Mouse (Mus musculus) megakaryocyte, embryonic 14.5 days (primary cell): ENCODE measurements around the gene Scnn1a. TPM values are rescaled to one million over a fixed set of nuclear protein-coding genes. Genes with fewer than 3 reads are reported as not detected.

Source experiments
- H3K27me3 ChIP-seq: replicated peaks from 2 replicates; pipeline ENCODE3; 2012; ENCODE audit warnings: inconsistent platforms
- H3K36me3 ChIP-seq: replicated peaks from 2 replicates; pipeline ENCODE3; 2012; ENCODE audit warnings: low read length, inconsistent platforms, mixed read lengths
- H3K4me1 ChIP-seq: 2 replicates; pipeline ENCODE4 v1.6.1; 2012; ENCODE audit warnings: inconsistent platforms
- H3K4me3 ChIP-seq: replicated peaks from 2 replicates; pipeline ENCODE3; 2012; ENCODE audit warnings: moderate library complexity, mild to moderate bottlenecking, inconsistent platforms
- H3K9me3 ChIP-seq: 2 replicates; pipeline ENCODE4 v1.6.1; 2012; ENCODE audit warnings: inconsistent platforms
- FLI1 ChIP-seq: IDR thresholded peaks from 2 replicates; pipeline ENCODE4 v1.6.1; 2012; ENCODE audit warnings: low read length, inconsistent platforms, mixed read lengths
- GATA1 ChIP-seq: IDR thresholded peaks from 3 replicates; pipeline ENCODE4 v1.6.1; 2012; ENCODE audit warnings: mixed read lengths, low read length, inconsistent platforms, borderline replicate concordance
- polyA plus RNA-seq: library from polyadenylated mRNA; stranded (reverse); fragments of >175 nt; gene quantifications from 2 replicates; pipeline ENCODE4 v1.2.3, GENCODE M21; 2012; ENCODE audit warnings: low replicate concordance; ENCODE audit not compliant: insufficient read depth

Gene Scnn1a
- polyA plus RNA-seq, 1 experiment: 0.39 TPM

GRCm38 (mm10) chr6:125307091-125307490 is 13.4 kb upstream of the Scnn1a start:
- Histone ChIP-seq H3K36me3 (peaks cover 49% of the 10 kb centered on the region), H3K9me3 (peaks cover 3% of the 10 kb centered on the region; the same call in 1 of the 2 replicates), H3K27me3 (no peaks in the 10 kb centered on the region), H3K4me1 (peaks cover 4% of the 10 kb centered on the region; the same call in 1 of the 2 replicates), H3K4me3 (no peak overlapping the region)
- TF ChIP-seq GATA1: no peak
- no peak for TF ChIP-seq FLI1

DNA sequence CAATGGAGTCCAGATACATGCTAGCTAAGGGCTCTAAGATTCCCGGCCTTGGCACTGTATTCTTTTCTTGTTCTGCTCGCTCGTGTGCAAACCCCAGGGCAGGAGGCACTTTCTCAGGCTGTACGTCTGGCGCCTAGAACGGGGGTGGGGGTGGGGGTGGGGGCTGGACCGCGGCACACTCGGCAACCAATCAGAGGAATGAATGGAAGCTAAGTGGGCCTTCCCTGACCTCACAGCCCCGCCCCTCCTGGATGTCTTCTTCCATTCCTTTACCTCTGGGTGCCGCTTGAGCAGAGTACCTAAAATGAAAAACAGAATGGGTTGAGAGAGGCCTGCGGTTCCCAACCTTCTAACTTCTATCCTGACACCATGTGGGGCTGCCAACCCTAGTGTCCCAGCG is 11.5 kb upstream of the Scnn1a start:
- peaks cover 57% of the 10 kb centered on the region for H3K36me3 ChIP-seq
- TF ChIP-seq FLI1 (no peak), GATA1 (no peak)

DNA sequence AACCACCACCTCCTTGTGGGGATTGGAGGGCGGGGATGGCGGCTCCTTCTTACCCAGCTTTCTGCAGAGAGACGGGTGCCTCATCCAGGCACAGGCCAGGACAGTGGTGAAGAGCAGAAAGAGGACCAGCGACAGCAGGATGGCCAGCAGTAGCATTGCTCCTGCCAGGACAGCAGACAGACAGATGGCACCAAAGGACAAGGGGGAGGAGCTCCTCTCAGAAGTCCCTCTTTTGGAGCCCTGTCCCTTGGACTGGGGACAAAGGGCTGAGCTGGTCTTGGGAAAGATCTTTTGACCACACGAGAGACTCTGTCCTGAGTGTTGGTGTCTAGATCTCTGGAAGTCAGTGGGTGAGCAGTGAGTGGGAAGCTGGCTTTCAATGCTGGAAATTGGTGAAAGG is 11.1 kb upstream of the Scnn1a start:
- H3K4me3 ChIP-seq: no peak overlapping the region
- peaks cover 28% of the 10 kb centered on the region for H3K4me1 ChIP-seq
- peaks cover 3% of the 10 kb centered on the region; the same call in 1 of the 2 replicates for H3K9me3 ChIP-seq
- peaks cover 19% of the 10 kb centered on the region for H3K27me3 ChIP-seq
- H3K36me3 ChIP-seq: peaks cover 57% of the 10 kb centered on the region
- TF ChIP-seq FLI1 (no peak), GATA1 (no peak)

More for the DNA sequence above, 11.5 kb upstream of the Scnn1a start:
- peaks cover 23% of the 10 kb centered on the region for H3K4me1 ChIP-seq
- H3K27me3 ChIP-seq: peaks cover 14% of the 10 kb centered on the region
- H3K9me3 ChIP-seq: peaks cover 3% of the 10 kb centered on the region; the same call in 1 of the 2 replicates
- no peak overlapping the region for H3K4me3 ChIP-seq

DNA sequence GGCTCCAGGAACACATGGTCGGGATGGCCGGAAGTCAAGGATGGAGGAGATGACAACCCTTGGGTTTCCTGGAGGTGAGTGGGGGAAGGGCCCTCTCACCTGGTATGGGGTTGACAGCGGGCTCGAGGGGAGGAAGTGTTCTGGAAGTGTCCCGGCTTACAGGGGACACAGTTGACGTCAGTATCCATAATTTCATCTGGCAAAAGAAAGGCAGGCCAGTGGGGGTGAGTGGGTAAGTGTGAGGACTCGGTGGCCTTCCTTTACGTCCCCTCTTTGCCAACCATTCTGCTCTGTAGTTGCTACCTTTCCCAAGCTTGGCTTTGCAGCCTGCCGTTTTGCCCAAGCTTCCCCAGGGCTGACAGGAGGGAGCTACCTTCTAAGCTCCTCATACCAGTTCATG is 8.3 kb upstream of the Scnn1a start:
- Histone ChIP-seq H3K4me1 (peaks cover 28% of the 10 kb centered on the region), H3K36me3 (peaks cover 44% of the 10 kb centered on the region), H3K9me3 (no peaks in the 10 kb centered on the region), H3K27me3 (peaks cover 34% of the 10 kb centered on the region), H3K4me3 (no peak overlapping the region)
- TF ChIP-seq FLI1 (no peak), GATA1 (no peak)

GRCm38 (mm10) chr6:125312581-125313355 is 7.7 kb upstream of the Scnn1a start:
- Histone ChIP-seq H3K27me3 (peaks cover 38% of the 10 kb centered on the region), H3K9me3 (no peaks in the 10 kb centered on the region), H3K4me3 (peak overlapping the region; percentile 92), H3K36me3 (peaks cover 40% of the 10 kb centered on the region), H3K4me1 (peaks cover 28% of the 10 kb centered on the region)
- TF ChIP-seq FLI1 (no peak), GATA1 (no peak)

GRCm38 (mm10) chr6:125313546-125314230 is 6.8 kb upstream of the Scnn1a start, which contains the start of gene Ltbr:
Gene Ltbr (minus strand): TSS chr6:125313885.
- peaks cover 28% of the 10 kb centered on the region for H3K4me1 ChIP-seq
- peaks cover 35% of the 10 kb centered on the region for H3K36me3 ChIP-seq
- TF ChIP-seq GATA1: no peak
- TF ChIP-seq FLI1: no peak
- no peaks in the 10 kb centered on the region for H3K9me3 ChIP-seq
- peak within 1 kb of the TSS; percentile 92 for H3K4me3 ChIP-seq
- peaks cover 45% of the 10 kb centered on the region for H3K27me3 ChIP-seq

DNA sequence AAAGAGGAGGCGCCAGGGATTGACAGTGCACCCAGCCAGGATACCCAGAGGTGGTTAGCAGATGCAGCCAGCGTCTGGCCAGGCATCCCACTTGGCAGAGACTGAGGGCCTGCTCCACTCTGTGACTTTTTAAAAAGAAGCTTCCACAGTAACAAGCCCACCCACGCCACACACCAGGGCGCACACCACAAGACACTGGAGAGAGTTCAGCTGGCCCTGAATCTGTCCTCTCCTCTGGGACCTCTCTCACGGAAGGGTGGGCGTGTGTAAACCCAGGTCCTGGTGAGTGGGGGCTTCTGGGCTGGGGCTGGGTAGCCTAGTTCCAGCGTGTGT is 6.3 kb upstream of the Scnn1a start:
- Histone ChIP-seq H3K9me3 (no peaks in the 10 kb centered on the region), H3K36me3 (peaks cover 29% of the 10 kb centered on the region), H3K4me3 (peak overlapping the region; percentile 92), H3K27me3 (peaks cover 50% of the 10 kb centered on the region), H3K4me1 (peaks cover 27% of the 10 kb centered on the region)
- no peak for TF ChIP-seq GATA1
- TF ChIP-seq FLI1: no peak

DNA sequence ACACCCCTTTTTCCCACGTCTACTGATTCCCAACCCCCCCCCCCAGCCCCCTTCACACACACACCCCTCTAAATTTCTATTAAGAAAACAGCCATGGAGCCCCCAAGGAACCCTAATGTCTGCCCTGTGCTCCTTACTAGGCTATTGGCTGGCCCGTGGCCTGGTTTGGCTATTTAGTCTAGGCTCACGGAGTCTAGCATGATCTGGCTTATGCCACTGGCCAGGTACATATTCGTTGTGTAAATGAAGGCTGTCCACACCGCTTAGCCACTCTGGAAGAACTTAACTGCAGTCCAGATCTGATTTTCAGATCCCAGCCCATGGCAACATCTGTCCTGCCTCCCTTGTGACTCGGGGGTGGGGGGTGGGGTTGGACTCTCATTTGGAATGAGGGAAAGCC is 5.7 kb upstream of the Scnn1a start:
- peaks cover 24% of the 10 kb centered on the region for H3K36me3 ChIP-seq
- H3K4me3 ChIP-seq: no peak overlapping the region
- H3K27me3 ChIP-seq: peaks cover 55% of the 10 kb centered on the region
- no peaks in the 10 kb centered on the region for H3K9me3 ChIP-seq
- TF ChIP-seq GATA1: no peak
- TF ChIP-seq FLI1: no peak
- H3K4me1 ChIP-seq: peaks cover 25% of the 10 kb centered on the region

- Histone ChIP-seq H3K4me1 (peaks cover 30% of the 10 kb centered on the region), H3K36me3 (peaks cover 8% of the 10 kb centered on the region), H3K4me3 (no peak overlapping the region), H3K9me3 (no peaks in the 10 kb centered on the region), H3K27me3 (peaks cover 79% of the 10 kb centered on the region)
- TF ChIP-seq FLI1: no peak
Measured at GRCm38 (mm10) chr6:125317077-125317476, 3.4 kb upstream of the Scnn1a start.

DNA sequence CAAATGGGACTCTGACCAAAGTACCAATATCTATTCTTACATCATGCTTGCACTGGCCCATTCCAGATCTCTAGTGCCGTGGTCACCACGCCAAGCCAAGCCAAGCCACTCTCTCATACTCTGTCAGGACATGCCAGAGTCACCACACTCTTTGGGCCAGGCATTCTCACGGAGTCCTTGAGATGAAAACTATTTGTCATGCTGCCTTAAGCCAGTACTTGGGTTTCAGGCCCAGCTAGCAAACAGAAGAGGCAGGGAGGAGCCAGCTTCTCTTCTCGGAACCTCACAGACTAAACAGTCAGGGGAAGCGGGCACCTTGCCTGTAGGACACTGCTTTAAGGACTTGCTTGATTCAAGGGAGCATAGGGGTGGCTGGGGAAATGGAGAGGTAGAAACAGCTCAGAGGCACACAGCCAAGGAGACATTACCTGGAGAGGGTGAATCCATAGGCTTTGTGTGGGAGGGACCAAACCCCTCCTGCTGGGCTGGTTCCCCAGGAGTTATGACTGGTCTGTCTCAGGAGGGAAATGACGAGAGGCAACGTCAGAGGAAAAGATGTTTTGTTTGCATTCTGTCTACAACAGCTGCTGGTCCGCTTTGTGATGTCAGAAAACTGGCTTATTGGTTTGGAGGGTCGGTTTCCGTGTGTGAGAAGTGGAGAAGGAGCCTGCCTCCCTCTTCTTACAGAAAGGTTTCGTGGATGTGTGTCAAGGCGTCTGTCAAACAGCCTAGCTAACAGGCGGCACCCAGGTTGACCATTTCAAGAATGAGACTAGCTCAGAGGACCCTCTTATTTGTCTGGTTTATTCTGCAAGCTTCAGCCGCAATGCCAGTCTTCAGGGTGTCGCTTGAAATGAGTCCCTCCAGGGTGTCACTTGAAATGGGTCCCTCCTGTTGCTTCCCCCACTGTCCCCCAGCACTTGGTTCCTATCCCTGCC is 1.2 kb upstream of the Scnn1a start:
- no peak for TF ChIP-seq GATA1
- no peak for TF ChIP-seq FLI1
- H3K27me3 ChIP-seq: peaks cover 81% of the 10 kb centered on the region
- no peaks in the 10 kb centered on the region for H3K9me3 ChIP-seq
- H3K4me3 ChIP-seq: no peak overlapping the region
- H3K36me3 ChIP-seq: no peaks in the 10 kb centered on the region
- peaks cover 9% of the 10 kb centered on the region for H3K4me1 ChIP-seq
